Mouse (Mus musculus) frontal cortex, adult (tissue): Measurements from ENCODE around the gene Pigb.
"Not testable (repeated sequence)": the region's sequence is repeated elsewhere in the genome, so short reads cannot be mapped to it uniquely, and the experiment has no call there.

Experiments used
- ATAC-seq: cut with Nextera tagmentation; 2 replicates; pipeline ENCODE4 v1.9.2; 2017; ENCODE audit warnings: mild to moderate bottlenecking, moderate library complexity, mixed read lengths; ENCODE audit not compliant: low TSS enrichment

Gene Pigb

DNA sequence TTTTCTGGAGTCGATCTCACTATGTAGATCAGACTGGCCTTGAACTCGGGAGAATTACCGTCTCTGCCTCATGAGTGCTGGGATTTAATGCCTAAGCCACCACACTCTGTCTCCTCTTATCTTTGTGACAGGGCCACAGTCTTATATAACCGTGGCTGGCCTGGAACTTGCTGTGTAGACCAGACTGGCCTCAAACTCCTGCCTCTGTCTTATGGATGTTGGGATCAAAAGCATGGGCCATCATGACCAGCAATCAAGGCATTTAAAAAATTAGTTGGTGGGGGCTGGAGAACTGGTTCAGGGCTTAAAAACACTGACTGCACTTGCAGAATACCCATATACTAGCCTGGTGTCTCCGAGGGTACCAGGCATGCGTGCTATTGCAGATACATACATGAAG is at the start of gene Pigb:
Gene Pigb, minus strand, starts transcription at position 299 of the 400 bp plus-strand sequence.
- ATAC-seq = no peak

GRCm38 (mm10) chr9:73089222-73089920 is 49.2 kb upstream of the Pigb start:
- ATAC-seq = no peak

- ATAC-seq = no peak
Measured at GRCm38 (mm10) chr9:73087581-73087980, 47.4 kb upstream of the Pigb start.

- no peak for ATAC-seq
Measured at GRCm38 (mm10) chr9:73087121-73087520, 46.9 kb upstream of the Pigb start.

- no peak for ATAC-seq
Measured at GRCm38 (mm10) chr9:73085845-73086244, 45.7 kb upstream of the Pigb start.

DNA sequence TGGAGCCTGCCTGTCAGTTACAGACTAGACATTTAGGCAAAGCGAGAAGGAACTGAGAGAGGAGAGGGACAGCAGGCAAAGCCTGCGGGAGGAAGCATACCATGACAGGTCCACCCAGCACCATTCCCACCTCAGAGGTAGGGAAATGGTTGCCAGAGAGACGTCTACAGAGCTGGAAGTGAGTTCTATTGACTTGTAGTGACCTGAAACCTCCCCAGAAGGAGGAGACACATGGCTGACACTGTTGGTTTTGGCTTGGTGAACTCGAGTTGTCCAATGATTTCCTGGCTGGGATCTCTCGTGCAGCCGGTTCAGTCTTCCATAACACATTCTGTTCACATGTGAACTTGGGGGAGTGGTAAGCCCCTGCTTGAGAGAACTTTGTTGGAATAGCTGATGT is 43.8 kb upstream of the Pigb start:
- ATAC-seq = no peak

- no peak for ATAC-seq
Measured at GRCm38 (mm10) chr9:73082291-73083000, 42.3 kb upstream of the Pigb start.

- ATAC-seq = no peak
Measured at GRCm38 (mm10) chr9:73079801-73080325, 39.7 kb upstream of the Pigb start.

DNA sequence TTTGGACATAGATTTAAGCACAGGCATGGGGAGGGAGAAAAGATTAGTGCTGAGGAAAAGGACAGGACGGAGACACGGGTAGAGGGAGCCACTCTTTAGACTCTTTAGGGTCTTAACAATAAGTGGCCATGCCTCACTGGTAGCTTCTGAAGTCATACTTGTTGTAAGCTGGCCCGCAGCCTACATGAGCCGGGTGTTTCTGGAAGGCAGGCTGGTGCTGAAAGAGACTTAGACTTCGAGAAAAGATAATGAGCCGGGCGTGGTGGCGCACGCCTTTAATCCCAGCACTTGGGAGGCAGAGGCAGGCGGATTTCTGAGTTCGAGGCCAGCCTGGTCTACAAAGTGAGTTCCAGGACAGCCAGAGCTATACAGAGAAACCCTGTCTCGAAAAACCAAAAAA is 39.2 kb upstream of the Pigb start:
- not testable (repeated sequence) for ATAC-seq

DNA sequence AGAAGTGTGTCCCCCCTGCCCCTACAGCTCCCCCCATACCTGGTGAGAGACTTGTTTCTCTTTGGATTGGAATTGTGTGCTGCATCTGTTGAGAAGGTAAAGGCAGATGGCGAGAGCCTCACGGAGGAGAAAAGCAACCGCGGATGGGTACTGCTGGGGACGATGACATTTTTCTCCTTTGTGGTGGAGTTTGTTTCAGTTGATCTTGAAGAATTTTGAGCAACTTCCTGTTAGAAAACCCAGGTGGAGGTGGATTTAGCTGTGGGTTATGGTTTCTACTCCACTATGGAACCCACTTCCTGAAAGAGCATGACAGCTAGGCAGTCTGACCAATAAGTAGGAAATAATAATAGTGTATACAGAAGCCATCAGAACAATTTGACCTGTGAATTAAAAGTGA is 33.0 kb upstream of the Pigb start:
- no peak for ATAC-seq

GRCm38 (mm10) chr9:73072426-73072825 is 32.2 kb upstream of the Pigb start:
- ATAC-seq = no peak

- ATAC-seq = peak; percentile 81
Measured at GRCm38 (mm10) chr9:73070971-73071659, 30.9 kb upstream of the Pigb start.

- no peak for ATAC-seq
Measured at GRCm38 (mm10) chr9:73068688-73069087, 28.5 kb upstream of the Pigb start.

DNA sequence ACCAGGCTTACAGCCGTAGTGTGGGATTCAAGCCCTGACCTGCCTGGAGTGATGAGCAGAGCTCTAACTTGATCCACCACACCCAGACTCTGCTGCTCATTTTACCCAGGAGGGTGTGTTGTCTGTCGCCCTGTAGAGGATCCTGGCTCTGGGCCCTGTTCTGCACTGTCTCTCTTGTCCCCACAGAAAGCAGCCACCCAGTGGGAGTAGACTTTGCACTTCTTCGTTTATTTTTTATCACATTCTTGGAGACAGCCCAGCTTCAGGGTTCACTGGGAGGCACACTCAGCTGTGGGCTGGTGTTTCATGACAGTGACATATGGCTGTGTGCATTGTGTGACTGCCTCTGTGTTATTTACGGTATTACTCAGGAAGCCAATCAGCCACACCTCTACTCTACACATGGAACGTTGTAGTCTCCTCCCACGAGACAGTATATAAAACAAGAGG is 28.1 kb upstream of the Pigb start:
- ATAC-seq = peak; percentile 83

- no peak for ATAC-seq
Measured at GRCm38 (mm10) chr9:73067086-73067485, 26.9 kb upstream of the Pigb start.

GRCm38 (mm10) chr9:73063621-73064290 is 23.6 kb upstream of the Pigb start:
- ATAC-seq = no peak

GRCm38 (mm10) chr9:73059224-73059623 is 19.0 kb upstream of the Pigb start:
- no peak for ATAC-seq

GRCm38 (mm10) chr9:73055441-73055911 is 15.3 kb upstream of the Pigb start:
- no peak for ATAC-seq

DNA sequence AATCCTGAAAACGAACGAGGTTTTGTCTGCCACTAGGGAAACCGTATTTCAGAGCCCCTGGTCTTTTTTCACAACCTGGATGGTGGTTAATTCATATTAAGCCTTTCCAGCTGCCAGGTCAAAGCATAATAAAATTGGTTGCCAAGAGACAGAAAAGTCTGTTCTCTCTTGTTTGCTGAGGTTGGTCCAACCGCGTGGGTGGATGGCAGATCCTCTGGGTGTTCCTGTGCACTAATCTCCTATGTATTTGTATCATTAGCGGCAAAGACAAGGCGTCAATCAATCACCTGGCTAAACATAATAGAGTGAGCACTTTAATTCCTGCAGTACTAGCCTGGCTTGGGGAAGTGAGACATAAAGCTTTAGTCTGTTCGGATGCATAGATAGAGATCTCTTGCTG is 10.4 kb upstream of the Pigb start:
- ATAC-seq = no peak

DNA sequence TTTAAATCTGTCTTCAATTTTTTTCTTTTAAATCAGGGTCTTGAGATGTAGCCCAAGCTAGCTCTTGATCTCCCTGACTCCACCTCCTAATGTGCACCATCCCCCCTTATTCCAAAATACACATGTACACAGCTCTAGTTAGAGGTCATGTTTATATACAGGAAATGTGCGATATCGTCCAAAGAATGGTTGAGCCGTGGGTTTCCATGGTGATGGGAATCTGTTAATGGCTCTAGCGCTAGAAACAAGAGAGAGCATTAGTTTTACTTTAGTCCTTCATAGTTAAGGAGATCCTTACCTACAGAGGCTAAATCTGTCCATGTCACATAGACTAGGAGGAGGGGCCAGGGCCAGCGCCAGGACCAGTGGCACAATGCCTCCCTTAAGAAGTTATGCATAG is 9.7 kb upstream of the Pigb start:
- no peak for ATAC-seq

DNA sequence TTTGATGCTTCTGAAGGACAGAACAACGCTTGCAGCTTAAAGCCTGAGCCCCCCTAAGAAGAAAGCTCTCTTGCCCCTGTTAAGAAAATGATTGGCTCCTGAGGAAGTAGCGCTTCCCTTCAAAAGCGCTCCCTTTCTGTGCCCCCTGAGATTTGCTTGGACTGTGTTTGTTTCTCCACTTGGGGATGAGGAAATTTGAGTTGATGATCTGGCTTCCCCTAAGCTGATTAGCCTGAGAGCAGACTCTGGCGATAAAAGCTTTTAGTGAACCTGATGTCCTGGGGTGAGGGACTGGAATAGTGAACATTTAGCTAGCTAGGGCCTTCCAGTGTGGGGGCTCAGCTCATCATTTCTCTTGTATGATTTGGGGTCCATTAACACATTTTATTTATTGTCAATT is 8.7 kb upstream of the Pigb start:
- ATAC-seq = no peak

DNA sequence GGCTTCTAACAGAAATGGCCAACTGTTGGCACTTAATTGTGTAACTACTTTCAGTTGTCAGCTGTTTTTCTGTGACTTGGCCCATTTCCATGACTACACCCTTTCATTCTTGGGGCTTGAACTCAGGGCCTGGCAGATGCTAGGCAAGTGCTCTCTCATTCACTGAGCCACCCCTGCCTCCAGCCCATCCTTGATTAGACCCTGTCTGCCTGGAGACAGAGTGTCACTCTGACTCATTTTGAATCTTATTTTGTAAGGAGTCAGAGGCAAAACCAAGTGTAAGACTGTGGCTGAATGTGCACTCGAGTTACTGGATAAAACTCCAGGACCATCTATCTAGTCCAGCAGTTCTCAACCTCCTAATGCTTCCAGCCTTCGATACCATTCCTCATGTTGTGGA is 7.7 kb upstream of the Pigb start:
- ATAC-seq = no peak
